Mouse (Mus musculus): ENCODE measurements at regions not wholly inside any gene's neighbourhood (a gene's known extent, or its start where the extent isn't known, plus 50 kb on each side); places are given as distances from the start of the nearest gene placed in this dataset.

- TF ChIP-seq POLR2A (IDR thresholded peaks at IDR 0.05; ENCODE audit: extremely low read depth, insufficient read depth, low read length) (no peak), CTCF (IDR thresholded peaks at IDR 0.05; ENCODE audit: low read depth, low read length) (no peak)
These were observed 130.0 kb upstream of the Cdkn2b start for GRCm38 (mm10) chr4:89440821-89441220.

Data from liver, adult 2 months (tissue).